Mouse (Mus musculus): ENCODE results near the gene Dpysl4. TPM values are rescaled to one million over a fixed set of nuclear protein-coding genes. Genes with fewer than 3 reads are reported as not detected.

Gene Dpysl4
- polyA plus RNA-seq (2012; rRNA removed; ENCODE audit: low replicate concordance), result 0.25 and 0.74 TPM in 2 replicates

GRCm38 (mm10) chr7:139085629-139086194 lies at the start of gene Dpysl4:
Gene Dpysl4 (plus strand): TSS chr7:139086001.

Other genes starting within 250 kb of the Dpysl4 start
- 8.4 and 9.9 TPM in 2 replicates for gene Ppp2r2d, start 239.9 kb upstream of the Dpysl4 start, polyA plus RNA-seq (2012; rRNA removed; ENCODE audit: low replicate concordance)
- 23.4 and 26.2 TPM in 2 replicates for gene Mapk1ip1, start 239.7 kb upstream of the Dpysl4 start, polyA plus RNA-seq (2012; rRNA removed; ENCODE audit: low replicate concordance)
- gene Bnip3, start 176.5 kb upstream of the Dpysl4 start, polyA plus RNA-seq (2012; rRNA removed; ENCODE audit: low replicate concordance), result 1.8 and 8.0 TPM in 2 replicates
- 0.06 and 0.18 TPM in 2 replicates for gene Jakmip3, start 145.3 kb upstream of the Dpysl4 start, polyA plus RNA-seq (2012; rRNA removed; ENCODE audit: low replicate concordance)
- gene Lrrc27, start 127.0 kb downstream of the Dpysl4 start, polyA plus RNA-seq (2012; rRNA removed; ENCODE audit: low replicate concordance), result 0.43 and 1.5 TPM in 2 replicates
- 2.0 and 5.1 TPM in 2 replicates for gene Stk32c, start 127.3 kb downstream of the Dpysl4 start, polyA plus RNA-seq (2012; rRNA removed; ENCODE audit: low replicate concordance)
- 8.2 and 13.7 TPM in 2 replicates for gene Pwwp2b, start 162.5 kb downstream of the Dpysl4 start, polyA plus RNA-seq (2012; rRNA removed; ENCODE audit: low replicate concordance)